9 mouse cellular contexts compared by ENCODE assay signal in genomic region chr4:120247412-120247811, GRCm38 (mm10). TPM values are rescaled to one million over a fixed set of nuclear protein-coding genes. Genes with fewer than 3 reads are reported as not detected.
DNase-seq lines count a peak whose midpoint lies in the region; ATAC-seq lines count a peak whose summit lies in the region.
"Had no signal": no experiment of that assay in that cellular context is flagged by ENCODE, and none has a peak within 500 bp of the region (broad histone marks: within the 10 kb centered on the region; RNA-seq: fewer than 3 reads in every experiment).

No protein-coding gene starts in this region.

- WGBS in intestine, embryonic 15.5 days, result 32% methylated on average over 5 of the region's 5 CpGs

- intact Hi-C loops in gastrocnemius, postnatal 36 days (cut with DNase I), result no loop called here

- H3K27me3 ChIP-seq in intestine, embryonic 15.5 days (replicated peaks), result peaks cover 7% of the 10 kb centered on the region; the same call in 1 of the 2 replicates

- no peak overlapping the region for H3K9ac ChIP-seq in intestine, embryonic 15.5 days

- no peak overlapping the region for H3K27ac ChIP-seq in intestine, embryonic 15.5 days

- 0 out of 2 replicates have a peak, but pooled peaks cover 13% of the 10 kb centered on the region for H3K4me1 ChIP-seq in intestine, embryonic 15.5 days (replicated peaks)

- no peak overlapping the region for H3K4me2 ChIP-seq in intestine, embryonic 15.5 days (replicated peaks)

- no peaks in the 10 kb centered on the region for H3K36me3 ChIP-seq in intestine, embryonic 15.5 days

- H3K9me3 ChIP-seq in intestine, embryonic 15.5 days, result no peaks in the 10 kb centered on the region

- ATAC-seq in intestine, embryonic 15.5 days, result peak; percentile 55

- DNase-seq in right cerebral cortex, postnatal 4 days, result peak; percentile 62
- no peak for DNase-seq in right cerebral cortex, postnatal 25 days
- peak; percentile 53 to 67 for DNase-seq in gastrocnemius, postnatal 36 days
- DNase-seq in lung, postnatal 4 days, result peak; percentile 90 to 96
- no peak for DNase-seq in frontal cortex, postnatal 36 days (ENCODE audit: low spot score in 2 of 2)
- DNase-seq in spleen, postnatal 14 days (ENCODE audit: low spot score in 2 of 2), result no peak
- DNase-seq in spleen, postnatal 10 days (ENCODE audit: low spot score in 2 of 2), result no peak

- H3K4me3 ChIP-seq in intestine, embryonic 15.5 days (replicated peaks), result no peak overlapping the region

RNA-seq across cellular contexts. Expression of gene Foxo6, which starts 39.7 kb away (rescaled TPM):
- 1 to 10 TPM; 6.4 to 8.2 TPM for total RNA-seq in gastrocnemius, postnatal 36 days (2021)
- polyA plus RNA-seq in intestine, embryonic 15.5 days (2015; fragmentation: Nextera tagmentation; extraction: Ambion mirVana), result 0.20 and 0.29 TPM in 2 replicates
- total RNA-seq: hematopoietic stem cell, adult 5-6 weeks had no signal

Comparison
In these comparisons a context has a peak if more than half of its experiments do, and no peak if none do; other contexts are left out.
1. DNase-seq: peak in right cerebral cortex, postnatal 4 days (single experiment), gastrocnemius, postnatal 36 days (2 of 2) and lung, postnatal 4 days (2 of 2); none in right cerebral cortex, postnatal 25 days (single experiment), frontal cortex, postnatal 36 days (0 of 2), spleen, postnatal 14 days (0 of 2) and spleen, postnatal 10 days (0 of 2).